Mouse (Mus musculus): ENCODE results near the gene Dyrk1a. TPM values are rescaled to one million over a fixed set of nuclear protein-coding genes. Genes with fewer than 3 reads are reported as not detected.

The Dyrk1a gene
- polyA plus RNA-seq, 1 experiment from 2014 or later, result 7.7 TPM

- no peaks in the 10 kb centered on the region for H3K36me3 ChIP-seq (ENCODE audit: insufficient read depth, low read length)
- no peak for ATAC-seq
- no peaks in the 10 kb centered on the region for H3K9me3 ChIP-seq (ENCODE audit: low read length)
- no peak for DNase-seq (ENCODE audit: low spot score)
- no peak overlapping the region for H3K4me2 ChIP-seq (replicated peaks; ENCODE audit: low read depth, low read length)
- no peaks in the 10 kb centered on the region for H3K27me3 ChIP-seq (replicated peaks; ENCODE audit: insufficient read depth, low read length)
- H3K4me3 ChIP-seq (ENCODE audit: low read depth, low read length), result no peak overlapping the region
- 81% methylated on average over 8 of the region's 8 CpGs for WGBS
- no peak overlapping the region for H3K9ac ChIP-seq (replicated peaks; ENCODE audit: low read depth)
- H3K27ac ChIP-seq (ENCODE audit: low read length), result no peak overlapping the region
- TF ChIP-seq EP300 (IDR thresholded peaks at IDR 0.05), result no peak
- no peak for TF ChIP-seq CTCF (IDR thresholded peaks at IDR 0.05)
- H3K4me1 ChIP-seq (ENCODE audit: insufficient read depth, low read depth, low read length), result peaks cover 38% of the 10 kb centered on the region
These were observed 21.2 kb downstream of the Dyrk1a start for GRCm38 (mm10) chr16:94590977-94591376.

GRCm38 (mm10) chr16:94591536-94591935 is 21.7 kb downstream of the Dyrk1a start:
- ATAC-seq (no peak), DNase-seq (ENCODE audit: low spot score) (no peak)
- H3K4me2 ChIP-seq (replicated peaks; ENCODE audit: low read depth, low read length), result no peak overlapping the region
- no peaks in the 10 kb centered on the region for H3K36me3 ChIP-seq (ENCODE audit: insufficient read depth, low read length)
- no peak overlapping the region for H3K27ac ChIP-seq (ENCODE audit: low read length)
- H3K9ac ChIP-seq (replicated peaks; ENCODE audit: low read depth), result no peak overlapping the region
- H3K27me3 ChIP-seq (replicated peaks; ENCODE audit: insufficient read depth, low read length), result no peaks in the 10 kb centered on the region
- no peak for TF ChIP-seq EP300 (IDR thresholded peaks at IDR 0.05)
- no peak for TF ChIP-seq CTCF (IDR thresholded peaks at IDR 0.05)
- H3K4me3 ChIP-seq (ENCODE audit: low read depth, low read length), result no peak overlapping the region
- 73% methylated on average over 3 of the region's 3 CpGs for WGBS
- peaks cover 36% of the 10 kb centered on the region for H3K4me1 ChIP-seq (ENCODE audit: insufficient read depth, low read depth, low read length)
- no peaks in the 10 kb centered on the region for H3K9me3 ChIP-seq (ENCODE audit: low read length)

- no peaks in the 10 kb centered on the region for H3K27me3 ChIP-seq (replicated peaks; ENCODE audit: insufficient read depth, low read length)
- no peak overlapping the region for H3K4me2 ChIP-seq (replicated peaks; ENCODE audit: low read depth, low read length)
- TF ChIP-seq CTCF (IDR thresholded peaks at IDR 0.05) (no peak), EP300 (IDR thresholded peaks at IDR 0.05) (no peak)
- no peak for ATAC-seq
- H3K9ac ChIP-seq (replicated peaks; ENCODE audit: low read depth), result no peak overlapping the region
- no peak overlapping the region for H3K27ac ChIP-seq (ENCODE audit: low read length)
- H3K4me3 ChIP-seq (ENCODE audit: low read depth, low read length), result no peak overlapping the region
- DNase-seq (ENCODE audit: low spot score), result no peak
- peaks cover 21% of the 10 kb centered on the region for H3K4me1 ChIP-seq (ENCODE audit: insufficient read depth, low read depth, low read length)
- 65% methylated on average over 2 of the region's 2 CpGs for WGBS
- no peaks in the 10 kb centered on the region for H3K9me3 ChIP-seq (ENCODE audit: low read length)
- H3K36me3 ChIP-seq (ENCODE audit: insufficient read depth, low read length), result no peaks in the 10 kb centered on the region
These were observed 26.8 kb downstream of the Dyrk1a start for GRCm38 (mm10) chr16:94596633-94597032.

DNA sequence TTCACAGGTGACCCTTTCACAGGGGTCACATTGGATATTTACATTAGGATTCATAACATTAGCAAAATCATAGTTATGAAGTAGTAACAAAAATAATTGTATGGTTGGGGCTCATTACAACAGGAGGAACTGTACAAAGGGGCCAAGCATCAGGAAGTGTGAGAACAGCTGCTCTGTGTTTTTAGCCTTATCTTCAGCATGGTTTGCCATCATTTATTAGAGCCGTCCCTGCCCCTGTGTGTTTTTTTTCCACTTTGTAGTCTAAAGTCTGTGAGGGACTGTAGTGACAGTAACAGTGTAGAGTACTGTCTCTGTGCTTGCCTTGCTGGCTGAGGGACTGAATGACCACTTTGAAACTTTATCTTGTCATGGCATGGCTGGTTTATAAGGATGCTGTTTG is 27.8 kb downstream of the Dyrk1a start:
- Histone ChIP-seq H3K4me2 (replicated peaks; ENCODE audit: low read depth, low read length) (no peak overlapping the region), H3K4me3 (ENCODE audit: low read depth, low read length) (no peak overlapping the region), H3K27me3 (replicated peaks; ENCODE audit: insufficient read depth, low read length) (no peaks in the 10 kb centered on the region), H3K36me3 (ENCODE audit: insufficient read depth, low read length) (no peaks in the 10 kb centered on the region), H3K9me3 (ENCODE audit: low read length) (no peaks in the 10 kb centered on the region), H3K4me1 (ENCODE audit: insufficient read depth, low read depth, low read length) (peaks cover 28% of the 10 kb centered on the region), H3K27ac (ENCODE audit: low read length) (no peak overlapping the region), H3K9ac (replicated peaks; ENCODE audit: low read depth) (no peak overlapping the region)
- 4% methylated on average over 1 of the region's 1 CpGs for WGBS
- DNase-seq (ENCODE audit: low spot score) (no peak), ATAC-seq (no peak)
- TF ChIP-seq CTCF (IDR thresholded peaks at IDR 0.05) (no peak), EP300 (IDR thresholded peaks at IDR 0.05) (no peak)

DNA sequence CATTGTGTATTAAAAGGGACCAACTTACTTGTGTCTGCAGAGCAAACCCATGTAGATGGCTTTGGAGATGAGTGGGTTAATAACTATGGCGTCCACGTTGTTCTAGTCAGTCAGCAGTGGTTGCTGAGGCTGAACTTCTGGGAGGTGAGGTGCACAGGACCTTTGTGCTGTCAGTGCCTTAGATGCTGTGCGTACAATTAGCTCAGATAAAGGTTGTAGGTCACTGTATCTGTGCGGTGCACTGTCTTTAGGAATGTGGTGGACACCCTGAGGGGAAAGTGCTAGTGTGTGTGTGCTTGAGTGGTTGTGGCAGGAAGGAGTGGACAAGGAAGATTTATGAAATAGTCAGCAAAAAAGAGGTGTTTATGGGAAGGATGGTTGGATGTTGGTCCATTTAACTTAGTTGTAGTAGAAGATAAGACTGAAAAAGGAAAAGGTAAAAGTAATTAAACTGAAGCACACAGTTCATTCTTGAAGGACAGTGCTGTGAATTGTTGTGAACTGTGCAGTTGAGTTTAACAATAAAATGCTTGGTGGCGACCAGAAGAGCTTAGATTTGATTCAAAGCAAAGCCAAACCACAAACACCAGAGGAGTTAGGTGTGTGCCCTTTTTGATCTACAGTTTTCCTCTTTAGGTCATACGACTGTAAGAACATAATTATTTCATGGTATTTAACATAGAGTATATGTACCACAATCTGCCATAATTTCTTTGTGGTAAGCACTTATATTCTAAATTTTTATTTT is 30.3 kb downstream of the Dyrk1a start:
- Histone ChIP-seq H3K36me3 (ENCODE audit: insufficient read depth, low read length) (no peaks in the 10 kb centered on the region), H3K9me3 (ENCODE audit: low read length) (no peaks in the 10 kb centered on the region), H3K4me1 (ENCODE audit: insufficient read depth, low read depth, low read length) (peaks cover 31% of the 10 kb centered on the region), H3K9ac (replicated peaks; ENCODE audit: low read depth) (no peak overlapping the region), H3K27ac (ENCODE audit: low read length) (no peak overlapping the region), H3K27me3 (replicated peaks; ENCODE audit: insufficient read depth, low read length) (no peaks in the 10 kb centered on the region), H3K4me3 (ENCODE audit: low read depth, low read length) (no peak overlapping the region), H3K4me2 (replicated peaks; ENCODE audit: low read depth, low read length) (no peak overlapping the region)
- TF ChIP-seq CTCF (IDR thresholded peaks at IDR 0.05) (no peak), EP300 (IDR thresholded peaks at IDR 0.05) (no peak)
- ATAC-seq, result no peak
- 28% methylated on average over 6 of the region's 6 CpGs for WGBS
- no peak for DNase-seq (ENCODE audit: low spot score)

GRCm38 (mm10) chr16:94601089-94601488 is 31.3 kb downstream of the Dyrk1a start:
- H3K36me3 ChIP-seq (ENCODE audit: insufficient read depth, low read length), result no peaks in the 10 kb centered on the region
- 59% methylated on average over 5 of the region's 5 CpGs for WGBS
- H3K9ac ChIP-seq (replicated peaks; ENCODE audit: low read depth), result no peak overlapping the region
- no peaks in the 10 kb centered on the region for H3K27me3 ChIP-seq (replicated peaks; ENCODE audit: insufficient read depth, low read length)
- no peaks in the 10 kb centered on the region for H3K9me3 ChIP-seq (ENCODE audit: low read length)
- DNase-seq (ENCODE audit: low spot score), result no peak
- no peak for ATAC-seq
- H3K27ac ChIP-seq (ENCODE audit: low read length), result peak overlapping the region; percentile 59
- H3K4me2 ChIP-seq (replicated peaks; ENCODE audit: low read depth, low read length), result no peak overlapping the region
- H3K4me3 ChIP-seq (ENCODE audit: low read depth, low read length), result no peak overlapping the region
- peaks cover 32% of the 10 kb centered on the region for H3K4me1 ChIP-seq (ENCODE audit: insufficient read depth, low read depth, low read length)
- TF ChIP-seq CTCF (IDR thresholded peaks at IDR 0.05) (no peak), EP300 (IDR thresholded peaks at IDR 0.05) (no peak)

Data from lung, postnatal 0 days (tissue).